Mouse (Mus musculus): Measurements from ENCODE around the gene Palm2.

Gene Palm2

GRCm38 (mm10) chr4:57703574-57704470 is 269.8 kb downstream of the Palm2 start:
- no peak for DNase-seq (ENCODE audit: low spot score in 2 of 2)

- peak in 1 of 2 experiments; percentile 49 for DNase-seq (ENCODE audit: low spot score in 2 of 2)
These were observed 270.5 kb downstream of the Palm2 start for GRCm38 (mm10) chr4:57704575-57704974.

- DNase-seq (ENCODE audit: low spot score in 2 of 2), result no peak
These were observed 281.8 kb downstream of the Palm2 start for GRCm38 (mm10) chr4:57715849-57716248.

GRCm38 (mm10) chr4:57716735-57717134 is 282.7 kb downstream of the Palm2 start:
- no peak for DNase-seq (ENCODE audit: low spot score in 2 of 2)

GRCm38 (mm10) chr4:57717354-57717753 is 283.3 kb downstream of the Palm2 start, which contains the start of gene Akap2:
TSS of gene Akap2 (plus strand) at chr4:57717657.
- no peak for DNase-seq (ENCODE audit: low spot score in 2 of 2)

DNA sequence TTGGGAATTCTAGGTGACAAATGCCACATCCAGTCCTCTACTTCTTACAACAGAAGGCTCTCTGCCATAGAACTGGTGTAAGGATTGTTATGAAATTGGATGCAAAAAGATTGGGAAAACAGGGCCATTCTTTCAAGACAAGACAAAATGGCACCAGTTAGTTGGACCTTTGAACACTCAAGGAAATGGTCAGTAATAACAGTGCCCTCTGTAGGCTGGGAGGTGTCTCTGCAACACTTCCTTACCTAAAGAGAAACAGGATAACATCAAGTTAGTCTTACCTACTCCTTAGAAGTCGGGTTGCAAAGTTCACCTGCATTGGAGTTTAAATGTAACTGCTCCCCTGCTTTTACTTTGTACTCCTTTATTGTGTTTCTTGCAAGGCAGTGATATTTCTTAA is 285.3 kb downstream of the Palm2 start:
- DNase-seq (ENCODE audit: low spot score in 2 of 2), result no peak

DNA sequence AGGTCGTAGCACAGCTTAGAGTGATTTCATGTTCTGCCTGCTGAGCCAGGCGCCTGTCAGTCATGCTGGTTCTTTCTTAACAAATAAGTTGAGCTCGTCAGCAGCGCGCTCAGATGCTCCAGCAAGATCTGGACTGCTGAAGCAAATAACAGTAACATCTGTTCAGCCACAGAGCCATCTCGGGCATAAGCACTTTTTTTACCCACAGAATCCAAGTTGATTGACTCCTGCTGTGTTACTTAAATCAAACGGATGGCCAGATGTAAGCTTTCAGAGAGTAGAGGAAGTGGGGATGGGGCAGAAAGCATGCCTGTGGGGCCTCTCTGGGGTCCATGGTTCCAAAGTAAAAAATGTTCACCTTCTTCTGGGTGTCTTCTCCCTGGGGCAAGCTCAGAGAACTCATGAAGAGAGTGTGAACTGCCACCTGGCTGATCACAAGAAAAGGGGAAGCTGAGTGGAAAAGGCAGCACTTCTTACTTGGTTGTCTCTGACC is 286.9 kb downstream of the Palm2 start:
- DNase-seq (ENCODE audit: low spot score in 2 of 2), result peak in 1 of 2 experiments; percentile 39

DNA sequence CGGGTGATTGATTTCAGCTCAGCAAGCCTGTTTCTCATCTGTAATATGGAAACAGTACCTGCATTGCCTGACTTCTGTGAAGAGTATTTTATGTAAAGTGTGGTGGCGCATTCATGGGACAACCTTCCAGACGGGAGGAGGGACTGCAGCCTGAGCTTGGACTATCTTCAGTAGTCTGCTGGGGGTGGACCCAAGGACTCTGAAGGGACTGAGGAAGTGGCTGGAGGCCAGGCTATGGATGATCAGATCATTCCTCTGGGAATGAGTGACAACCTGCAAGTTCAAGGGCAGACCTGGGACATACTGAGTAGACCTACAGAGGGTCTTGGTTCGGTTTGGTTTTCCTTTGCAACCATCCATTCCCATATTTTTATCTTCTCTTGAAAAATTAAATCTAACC is 288.2 kb downstream of the Palm2 start:
- DNase-seq (ENCODE audit: low spot score in 2 of 2), result no peak

- DNase-seq (ENCODE audit: low spot score in 2 of 2), result no peak
These were observed 289.6 kb downstream of the Palm2 start for GRCm38 (mm10) chr4:57723659-57724058.

GRCm38 (mm10) chr4:57725569-57725968 is 291.5 kb downstream of the Palm2 start:
- peak; percentile 20 to 27 for DNase-seq (ENCODE audit: low spot score in 2 of 2)

DNA sequence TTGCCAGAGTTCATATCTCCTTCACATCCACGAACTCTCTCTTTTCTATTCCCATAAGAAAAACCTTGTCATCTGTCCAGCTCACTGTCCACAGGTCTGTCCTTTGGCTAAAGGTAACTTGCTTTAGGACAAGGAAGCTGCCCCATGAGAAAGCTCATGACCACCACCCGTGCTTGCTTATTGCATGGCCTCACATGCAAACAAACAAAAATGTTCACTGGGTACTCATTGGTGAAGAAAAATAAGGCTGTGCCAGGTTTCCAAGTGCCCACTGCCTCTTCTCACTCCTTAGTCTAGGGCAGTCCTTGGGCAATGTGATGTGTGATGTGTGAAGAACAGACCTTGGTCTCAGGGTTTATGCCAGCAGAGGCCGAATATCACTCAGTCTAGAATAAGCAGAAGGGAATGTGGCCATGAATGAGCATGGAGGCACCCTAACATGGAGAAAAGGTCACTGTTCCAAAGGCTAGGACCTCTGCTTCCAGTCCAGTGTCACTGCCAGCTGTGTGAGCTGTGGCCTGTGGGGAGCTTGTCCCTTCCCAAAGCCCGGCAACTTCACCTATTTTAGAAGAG is 294.6 kb downstream of the Palm2 start:
- DNase-seq (ENCODE audit: low spot score in 2 of 2), result no peak

DNA sequence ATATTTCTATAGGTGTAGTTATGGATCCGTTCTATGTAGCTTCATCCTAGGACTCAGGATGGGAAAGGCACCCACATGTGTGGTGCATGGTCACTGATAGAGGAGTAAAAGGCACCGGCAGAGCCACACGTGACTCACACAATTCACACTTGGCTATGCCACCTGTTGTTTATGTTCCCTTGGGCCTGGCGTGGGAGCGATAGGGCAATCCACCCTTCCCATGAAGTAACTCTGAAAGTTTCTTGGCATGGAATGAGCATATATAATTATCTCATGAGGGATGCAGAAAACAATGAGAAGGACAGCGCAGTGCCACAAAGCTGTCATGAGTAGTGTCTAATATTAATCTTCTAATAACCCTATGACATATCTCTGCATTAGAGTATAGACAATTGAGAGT is 296.0 kb downstream of the Palm2 start:
- no peak for DNase-seq (ENCODE audit: low spot score in 2 of 2)

DNA sequence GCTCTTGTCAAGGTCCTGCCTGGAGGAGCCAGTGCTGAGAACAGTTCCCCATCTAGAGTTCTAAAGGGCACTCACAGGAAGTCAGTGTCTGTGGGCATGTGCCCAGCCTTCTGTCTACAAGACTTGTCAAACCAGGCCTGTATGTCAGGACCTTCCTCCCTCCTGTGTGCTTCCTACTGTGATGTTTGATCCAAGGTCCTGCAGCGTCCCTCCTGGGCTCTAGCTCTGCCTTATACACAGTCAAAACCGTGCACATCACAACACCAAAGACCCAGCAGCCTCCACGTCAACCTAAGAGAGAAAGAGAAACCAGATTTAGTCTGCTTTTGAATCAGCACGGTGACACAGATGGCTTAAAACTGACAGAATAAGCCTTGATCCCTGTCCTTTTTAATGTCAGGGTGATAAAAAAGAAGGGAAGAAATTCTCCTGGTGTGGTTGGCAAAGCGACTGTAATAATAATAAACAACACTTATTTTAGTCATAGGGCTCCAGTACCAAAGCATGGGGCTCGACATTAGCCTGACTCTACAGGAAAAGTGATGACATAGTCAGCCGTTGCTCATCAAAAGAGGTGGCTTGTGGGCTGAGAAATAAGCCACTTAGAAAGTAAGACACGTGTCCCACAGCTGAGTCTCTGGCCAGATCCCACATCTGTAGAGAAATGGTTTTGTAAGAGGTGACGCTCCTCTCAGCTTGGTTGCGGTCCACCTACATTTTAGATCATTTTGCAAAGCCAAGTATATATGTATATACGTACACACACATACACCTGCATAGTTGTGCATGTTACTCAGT is 297.0 kb downstream of the Palm2 start:
- DNase-seq (ENCODE audit: low spot score in 2 of 2), result peak; percentile 31 to 38

- no peak for DNase-seq (ENCODE audit: low spot score in 2 of 2)
These were observed 298.3 kb downstream of the Palm2 start for GRCm38 (mm10) chr4:57732351-57732750.

DNA sequence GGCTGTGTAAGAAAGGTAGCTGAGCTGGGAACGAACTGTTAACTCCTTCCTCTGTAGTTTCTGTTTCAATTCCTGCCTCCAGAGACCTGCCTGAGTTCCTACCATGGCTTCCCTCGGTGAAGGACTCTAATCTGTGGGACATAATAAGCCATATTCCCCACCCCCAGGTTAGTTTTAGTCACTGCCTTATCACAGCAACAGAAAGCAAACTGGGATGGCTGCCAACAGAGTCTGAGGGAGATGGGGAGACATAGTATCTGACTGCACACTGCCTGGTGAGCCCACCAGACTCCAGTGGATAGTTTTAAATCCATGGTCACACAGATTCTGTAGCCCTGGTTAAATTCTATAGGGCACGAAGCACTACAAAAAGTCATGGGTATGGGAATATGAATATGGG is 299.4 kb downstream of the Palm2 start:
- no peak for DNase-seq (ENCODE audit: low spot score in 2 of 2)

DNA sequence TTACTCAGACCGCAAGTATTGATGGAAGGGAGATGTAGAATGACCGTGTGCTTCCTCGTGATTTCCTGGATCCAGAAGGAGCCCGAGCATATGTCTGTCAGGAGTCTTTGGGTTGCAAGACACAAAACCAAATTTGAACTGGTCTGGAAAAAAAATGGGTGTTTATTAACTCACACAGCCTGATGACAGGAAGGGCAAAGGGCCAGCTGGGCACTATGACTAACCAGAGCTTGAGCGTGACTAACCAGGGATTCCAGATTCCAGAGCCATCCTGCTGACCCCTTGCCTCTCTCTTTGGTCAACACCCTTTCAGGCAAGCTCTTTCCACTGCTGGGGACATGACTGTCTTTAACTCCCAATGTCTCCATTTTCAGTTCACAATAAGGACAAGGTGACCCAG is 301.4 kb downstream of the Palm2 start:
- DNase-seq (ENCODE audit: low spot score in 2 of 2), result no peak

DNA sequence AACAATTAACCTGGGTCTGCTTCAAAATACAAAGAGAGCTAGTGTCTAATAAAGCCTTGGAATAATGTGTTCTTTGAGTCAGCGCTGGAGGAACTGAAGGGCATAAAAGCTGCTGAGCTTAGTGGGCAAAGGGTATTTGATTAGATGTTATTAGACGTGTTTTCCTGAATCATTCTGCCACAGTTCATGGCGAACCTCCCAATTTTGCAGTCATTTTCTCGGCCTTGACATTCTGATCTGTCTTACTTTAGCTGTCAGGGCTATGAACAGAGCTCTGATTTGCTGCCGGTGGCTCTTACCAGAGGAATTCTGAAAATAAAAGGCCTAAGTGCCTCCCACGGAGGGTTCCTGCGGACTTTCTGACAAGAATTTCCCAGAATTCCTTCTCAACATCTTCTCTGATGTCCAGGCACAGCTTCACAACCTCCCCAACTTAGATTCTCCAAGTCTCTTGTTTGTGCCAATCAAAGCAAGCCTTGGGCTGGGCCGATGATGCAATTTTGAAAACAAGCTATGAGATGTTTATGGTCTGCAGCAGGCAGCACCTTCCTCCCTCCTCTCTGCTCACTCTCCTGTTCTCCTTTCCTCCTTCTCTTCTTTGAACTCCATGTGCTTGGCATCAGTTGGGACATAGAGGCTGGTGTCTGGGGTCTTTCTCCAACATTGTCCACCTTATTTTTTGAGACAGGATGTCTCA is 305.0 kb downstream of the Palm2 start:
- DNase-seq (ENCODE audit: low spot score in 2 of 2), result no peak

DNA sequence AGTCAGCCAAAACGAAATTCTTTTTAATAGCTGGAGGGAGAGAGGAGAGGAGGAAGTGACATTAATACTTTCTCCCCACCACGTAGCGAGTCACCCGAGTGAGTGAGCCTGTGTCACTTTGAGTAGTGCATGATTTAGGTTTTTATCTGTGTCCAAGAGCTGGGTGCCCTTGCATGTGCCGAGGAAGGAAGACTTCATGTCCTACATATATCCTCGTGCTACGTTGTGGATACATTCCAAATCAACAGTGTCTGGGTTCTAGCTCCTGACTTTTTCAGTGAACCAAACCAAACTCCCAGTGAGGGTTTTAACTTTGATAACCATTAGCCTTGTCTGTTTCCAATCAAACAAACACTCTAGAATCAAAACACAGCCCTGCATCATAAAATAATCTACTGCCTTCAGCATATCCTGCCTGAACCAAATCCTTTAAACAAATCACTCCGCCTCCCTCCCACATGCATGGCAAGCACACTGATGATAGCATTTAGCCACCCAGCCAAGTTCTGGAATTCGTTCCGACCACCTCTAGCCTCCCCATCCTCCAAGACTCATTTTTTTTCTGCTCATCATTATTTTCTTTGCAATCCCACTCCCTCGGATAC is 309.4 kb downstream of the Palm2 start:
- DNase-seq (ENCODE audit: low spot score in 2 of 2), result no peak

DNA sequence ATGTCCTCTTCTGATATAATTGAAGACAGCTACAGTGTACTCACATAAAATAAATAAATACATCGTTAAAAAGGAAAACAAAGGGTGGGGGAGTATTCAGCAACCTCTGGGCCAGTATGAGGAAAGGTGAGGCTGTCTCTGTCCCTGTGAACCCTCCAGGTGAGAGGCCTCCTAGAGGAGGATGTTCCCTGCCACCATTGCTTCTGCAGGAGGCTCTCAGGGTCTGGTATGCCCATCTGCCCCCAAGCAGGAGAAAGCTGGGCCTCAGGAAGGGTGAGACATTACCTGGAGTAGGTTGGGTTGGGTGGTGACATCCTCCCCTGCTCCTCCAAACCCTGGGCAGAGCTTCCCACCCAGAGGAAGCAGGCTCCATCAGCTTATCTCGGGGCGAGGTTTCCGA is 316.6 kb downstream of the Palm2 start:
- DNase-seq (ENCODE audit: low spot score in 2 of 2), result no peak

GRCm38 (mm10) chr4:57751054-57751453 is 317.0 kb downstream of the Palm2 start:
- DNase-seq (ENCODE audit: low spot score in 2 of 2), result no peak

- no peak for DNase-seq (ENCODE audit: low spot score in 2 of 2)
These were observed 317.5 kb downstream of the Palm2 start for GRCm38 (mm10) chr4:57751566-57751965.
